Mouse (Mus musculus) spleen, postnatal 10 days (tissue): ENCODE results near the gene Tex12.
A peak's percentile ranks its signal among the peaks of the same experiment; 100 is the strongest.

Experiments used
- DNase-seq, 2 experiments: peaks; one replicate each; pipeline ENCODE4 v3.0.0; 2021 to 2022; ENCODE audit warnings: low spot score in 2 of 2

The Tex12 gene

GRCm38 (mm10) chr9:50518781-50519180, 42.3 kb downstream of the Tex12 start:
- DNase-seq, result peak in 1 of 2 experiments; percentile 37

- no peak for DNase-seq
Measured at GRCm38 (mm10) chr9:50515462-50515861, 45.7 kb downstream of the Tex12 start.

- DNase-seq, result no peak
Measured at GRCm38 (mm10) chr9:50507570-50507969, 53.6 kb downstream of the Tex12 start.
